Mouse (Mus musculus) midbrain, embryonic 13.5 days (tissue): ENCODE measurements around the gene Ctnna3. TPM values are rescaled to one million over a fixed set of nuclear protein-coding genes. Genes with fewer than 3 reads are reported as not detected.

Experiments
- ATAC-seq: fragments of 200-750 bp; cut with Nextera tagmentation; 2 replicates; pipeline ENCODE4 v1.8.0; 2017; ENCODE audit warnings: mild to moderate bottlenecking, moderate TSS enrichment, moderate library complexity
- H3K27ac ChIP-seq: fragments of 300-500 bp; sonication (generic); 2 replicates; pipeline ENCODE4 v1.5.1; 2015; ENCODE audit warnings: inconsistent platforms, mild to moderate bottlenecking, moderate library complexity
- H3K27me3 ChIP-seq: fragments of 300-500 bp; sonication (generic); 2 replicates; pipeline ENCODE4 v1.6.1; 2015; ENCODE audit warnings: mild to moderate bottlenecking, inconsistent platforms
- H3K36me3 ChIP-seq: fragments of 300-500 bp; sonication (generic); 2 replicates; pipeline ENCODE4 v1.6.1; 2015; ENCODE audit warnings: mild to moderate bottlenecking, inconsistent platforms
- H3K4me1 ChIP-seq: fragments of 300-500 bp; sonication (generic); replicated peaks from 2 replicates; pipeline ENCODE4 v1.6.1; 2015; ENCODE audit warnings: inconsistent platforms
- H3K4me2 ChIP-seq: fragments of 300-500 bp; sonication (generic); replicated peaks from 2 replicates; pipeline ENCODE4 v1.6.1; 2015; ENCODE audit warnings: moderate library complexity, mild to moderate bottlenecking, inconsistent platforms
- H3K4me3 ChIP-seq: fragments of 300-500 bp; sonication (generic); replicated peaks from 2 replicates; pipeline ENCODE4 v1.5.1; 2015; ENCODE audit warnings: mild to moderate bottlenecking, inconsistent platforms
- H3K9ac ChIP-seq: fragments of 300-500 bp; sonication (generic); replicated peaks from 2 replicates; pipeline ENCODE4 v1.6.1; 2015; ENCODE audit warnings: mild to moderate bottlenecking, inconsistent platforms
- H3K9me3 ChIP-seq: fragments of 300-500 bp; sonication (generic); 2 replicates; pipeline ENCODE4 v1.6.1; 2016; ENCODE audit warnings: mild to moderate bottlenecking, inconsistent platforms
- WGBS: fragments of 180-500 bp; shearing (Covaris S2); methylation state at CpG from one replicate; pipeline ENCODE4 v1.1.7; 2015; 5-methylcytosine and 5-hydroxymethylcytosine counted together
- polyA plus RNA-seq: library from polyadenylated mRNA; unstranded; fragments of >200 nt; fragmentation: Nextera tagmentation; extraction: Ambion mirVana; gene quantifications from 2 replicates; pipeline ENCODE4 v1.2.1, GENCODE M21; 2015

Gene Ctnna3
- polyA plus RNA-seq, 1 experiment from 2014 or later: 0.23 TPM

GRCm38 (mm10) chr10:63978969-63979368, 549.1 kb downstream of the Ctnna3 start:
- Histone ChIP-seq H3K27me3 (no peaks in the 10 kb centered on the region), H3K9ac (no peak overlapping the region), H3K36me3 (no peaks in the 10 kb centered on the region), H3K27ac (no peak overlapping the region), H3K4me3 (no peak overlapping the region), H3K4me1 (peaks cover 19% of the 10 kb centered on the region), H3K4me2 (peak overlapping the region; percentile 50; the same call in 1 of the 2 replicates), H3K9me3 (no peaks in the 10 kb centered on the region)
- peak; percentile 71 for ATAC-seq
- WGBS: 82% methylated on average over 5 of the region's 5 CpGs

DNA sequence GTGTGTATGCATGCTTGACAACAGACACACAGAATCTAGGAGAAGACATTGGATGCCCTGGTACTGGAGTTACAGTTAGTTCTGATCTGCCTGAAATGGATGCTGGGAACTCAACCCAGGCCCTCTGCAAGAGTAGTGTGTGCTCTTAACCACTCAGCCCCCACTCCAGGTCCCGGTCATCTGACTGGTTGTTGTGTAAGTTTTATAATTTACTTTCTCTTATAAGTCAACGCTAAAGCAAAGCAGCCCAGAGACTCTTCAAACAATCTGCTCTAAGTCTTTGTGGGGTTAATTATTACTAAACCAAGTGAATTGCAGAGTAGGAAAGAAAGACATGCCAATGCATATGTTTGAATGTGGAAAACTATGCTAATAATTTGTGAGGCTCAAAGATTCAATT, 549.5 kb downstream of the Ctnna3 start:
- Histone ChIP-seq H3K9ac (no peak overlapping the region), H3K27ac (no peak overlapping the region), H3K9me3 (no peaks in the 10 kb centered on the region), H3K4me2 (no peak overlapping the region), H3K4me1 (peaks cover 19% of the 10 kb centered on the region), H3K27me3 (no peaks in the 10 kb centered on the region), H3K4me3 (no peak overlapping the region), H3K36me3 (no peaks in the 10 kb centered on the region)
- 95% methylated on average over 2 of the region's 2 CpGs for WGBS
- no peak for ATAC-seq

DNA sequence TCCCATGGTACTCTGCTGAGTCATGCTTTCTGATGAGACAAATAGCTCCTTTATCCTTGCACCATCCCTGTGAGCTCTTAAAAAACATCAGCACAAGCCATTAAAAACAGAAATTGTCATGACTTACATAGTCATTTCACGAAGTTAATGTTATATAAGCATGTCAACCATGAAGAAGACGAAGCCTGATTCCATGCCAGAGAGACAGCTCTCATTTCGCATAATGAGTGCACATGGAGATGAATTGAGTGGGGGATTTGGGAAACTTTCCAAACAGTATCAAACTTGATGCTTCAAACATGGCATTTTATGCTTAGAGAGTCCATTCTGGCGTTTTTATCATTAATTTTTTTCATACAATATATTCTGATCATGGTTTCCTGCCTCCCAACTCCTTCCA, 555.7 kb downstream of the Ctnna3 start:
- Histone ChIP-seq H3K4me1 (no peaks in the 10 kb centered on the region), H3K9ac (no peak overlapping the region), H3K9me3 (no peaks in the 10 kb centered on the region), H3K27me3 (no peaks in the 10 kb centered on the region), H3K36me3 (no peaks in the 10 kb centered on the region), H3K27ac (no peak overlapping the region), H3K4me2 (no peak overlapping the region), H3K4me3 (no peak overlapping the region)
- 75% methylated on average over 4 of the region's 4 CpGs for WGBS
- no peak for ATAC-seq

DNA sequence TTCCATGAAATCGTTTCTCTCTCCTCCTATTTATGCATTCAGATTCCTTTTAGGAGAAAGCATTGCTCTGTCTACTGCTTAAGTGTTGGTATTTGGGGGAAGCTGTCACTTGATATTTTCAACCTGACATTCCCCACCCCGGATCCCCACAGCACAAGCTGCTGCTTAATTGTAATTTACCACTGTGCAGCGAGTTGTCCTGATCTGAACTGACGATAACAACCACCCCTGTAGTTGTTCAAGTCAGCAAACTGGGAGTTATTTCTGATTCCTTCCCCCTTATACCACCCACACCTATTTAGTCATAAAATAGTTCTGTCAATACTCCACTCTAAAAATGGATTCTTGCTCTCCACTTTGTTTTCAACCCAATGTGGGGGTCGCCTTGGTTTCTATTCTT, 564.4 kb downstream of the Ctnna3 start:
- Histone ChIP-seq H3K27me3 (no peaks in the 10 kb centered on the region), H3K27ac (no peak overlapping the region), H3K4me1 (no peaks in the 10 kb centered on the region), H3K36me3 (no peaks in the 10 kb centered on the region), H3K9ac (no peak overlapping the region), H3K9me3 (no peaks in the 10 kb centered on the region), H3K4me2 (no peak overlapping the region), H3K4me3 (no peak overlapping the region)
- 86% methylated on average over 5 of the region's 5 CpGs for WGBS
- ATAC-seq: no peak

- H3K4me3 ChIP-seq: no peak overlapping the region
- H3K27me3 ChIP-seq: no peaks in the 10 kb centered on the region
- WGBS: 83% methylated on average over 6 of the region's 6 CpGs
- H3K4me1 ChIP-seq: no peaks in the 10 kb centered on the region
- H3K4me2 ChIP-seq: no peak overlapping the region
- no peak for ATAC-seq
- H3K36me3 ChIP-seq: no peaks in the 10 kb centered on the region
- no peak overlapping the region for H3K9ac ChIP-seq
- no peak overlapping the region for H3K27ac ChIP-seq
- no peaks in the 10 kb centered on the region for H3K9me3 ChIP-seq
Measured at GRCm38 (mm10) chr10:64001531-64001930, 571.6 kb downstream of the Ctnna3 start.

GRCm38 (mm10) chr10:64001996-64002395, 572.1 kb downstream of the Ctnna3 start:
- Histone ChIP-seq H3K27me3 (no peaks in the 10 kb centered on the region), H3K27ac (no peak overlapping the region), H3K4me2 (no peak overlapping the region), H3K4me3 (no peak overlapping the region), H3K9ac (no peak overlapping the region), H3K4me1 (no peaks in the 10 kb centered on the region), H3K9me3 (no peaks in the 10 kb centered on the region), H3K36me3 (no peaks in the 10 kb centered on the region)
- WGBS: 86% methylated on average over 9 of the region's 9 CpGs
- ATAC-seq: no peak

DNA sequence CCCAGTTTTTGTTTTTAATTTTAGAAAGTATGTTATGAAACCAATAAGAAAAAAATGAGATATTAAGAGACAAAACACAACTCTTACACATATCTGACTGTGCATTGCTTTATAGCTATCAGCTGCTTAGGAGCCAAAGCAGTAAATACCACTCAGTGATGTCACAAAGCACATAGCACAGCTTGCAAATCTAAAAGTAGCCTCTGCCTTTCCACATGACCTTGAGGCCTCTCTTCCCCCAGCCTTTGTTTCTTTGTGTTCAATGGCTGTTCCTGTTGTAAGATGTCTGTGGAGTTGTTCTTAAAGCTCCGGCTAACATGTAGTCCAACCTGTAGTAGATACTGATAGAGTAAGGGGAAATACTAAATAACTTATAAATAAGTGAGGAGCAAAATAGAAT, 590.4 kb downstream of the Ctnna3 start:
- 86% methylated on average over 1 of the region's 1 CpGs for WGBS
- no peak overlapping the region for H3K4me2 ChIP-seq

GRCm38 (mm10) chr10:64023340-64023739, 593.4 kb downstream of the Ctnna3 start:
- H3K9ac ChIP-seq: no peak overlapping the region
- no peak for ATAC-seq
- H3K4me2 ChIP-seq: no peak overlapping the region
- H3K27ac ChIP-seq: no peak overlapping the region
- no peaks in the 10 kb centered on the region for H3K36me3 ChIP-seq
- 69% methylated on average over 6 of the region's 6 CpGs for WGBS
- no peaks in the 10 kb centered on the region for H3K9me3 ChIP-seq
- no peaks in the 10 kb centered on the region for H3K27me3 ChIP-seq
- no peak overlapping the region for H3K4me3 ChIP-seq
- no peaks in the 10 kb centered on the region for H3K4me1 ChIP-seq

More for the DNA sequence above, 590.4 kb downstream of the Ctnna3 start:
- H3K4me3 ChIP-seq: no peak overlapping the region
- H3K27me3 ChIP-seq: no peaks in the 10 kb centered on the region
- no peak for ATAC-seq
- no peak overlapping the region for H3K9ac ChIP-seq
- H3K36me3 ChIP-seq: no peaks in the 10 kb centered on the region
- no peak overlapping the region for H3K27ac ChIP-seq
- no peaks in the 10 kb centered on the region for H3K9me3 ChIP-seq
- no peaks in the 10 kb centered on the region for H3K4me1 ChIP-seq

DNA sequence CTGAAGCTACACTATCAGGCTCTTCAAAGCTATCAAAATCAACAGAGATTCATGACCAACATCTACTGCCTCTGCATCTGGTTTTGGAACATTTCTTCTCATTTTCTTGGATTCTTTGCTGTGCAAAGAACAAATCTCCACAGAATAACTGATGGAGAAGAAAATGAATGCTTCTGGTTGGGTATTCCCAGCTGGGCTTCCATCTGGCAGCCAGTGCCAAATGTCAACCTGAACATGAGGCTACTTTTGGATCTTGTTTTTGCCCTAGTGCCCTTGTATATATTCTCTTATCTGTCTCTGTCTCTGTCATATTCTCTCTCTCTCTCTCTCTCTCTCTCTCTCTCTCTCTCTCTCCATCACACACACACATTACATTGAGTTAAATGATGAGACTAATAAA, 601.0 kb downstream of the Ctnna3 start:
- no peak for ATAC-seq
- no peaks in the 10 kb centered on the region for H3K4me1 ChIP-seq
- no peak overlapping the region for H3K27ac ChIP-seq
- no peak overlapping the region for H3K4me2 ChIP-seq
- H3K9ac ChIP-seq: no peak overlapping the region
- no peaks in the 10 kb centered on the region for H3K9me3 ChIP-seq
- H3K36me3 ChIP-seq: no peaks in the 10 kb centered on the region
- H3K27me3 ChIP-seq: no peaks in the 10 kb centered on the region
- no peak overlapping the region for H3K4me3 ChIP-seq

GRCm38 (mm10) chr10:64039760-64040535, 610.0 kb downstream of the Ctnna3 start:
- H3K9ac ChIP-seq: no peak overlapping the region
- H3K27ac ChIP-seq: no peak overlapping the region
- no peak overlapping the region for H3K4me3 ChIP-seq
- no peaks in the 10 kb centered on the region for H3K9me3 ChIP-seq
- WGBS: 75% methylated on average over 17 of the region's 17 CpGs
- peak; percentile 70; the same call in 1 of the 2 replicates for ATAC-seq
- 0 out of 2 replicates have a peak, but pooled peaks cover 4% of the 10 kb centered on the region for H3K4me1 ChIP-seq
- no peak overlapping the region for H3K4me2 ChIP-seq
- H3K36me3 ChIP-seq: no peaks in the 10 kb centered on the region
- H3K27me3 ChIP-seq: no peaks in the 10 kb centered on the region

GRCm38 (mm10) chr10:64041218-64041617, 611.3 kb downstream of the Ctnna3 start:
- H3K9me3 ChIP-seq: no peaks in the 10 kb centered on the region
- no peak overlapping the region for H3K9ac ChIP-seq
- no peaks in the 10 kb centered on the region for H3K27me3 ChIP-seq
- WGBS: 91% methylated on average over 7 of the region's 7 CpGs
- H3K36me3 ChIP-seq: no peaks in the 10 kb centered on the region
- H3K4me1 ChIP-seq: 0 out of 2 replicates have a peak, but pooled peaks cover 4% of the 10 kb centered on the region
- H3K4me3 ChIP-seq: no peak overlapping the region
- no peak overlapping the region for H3K27ac ChIP-seq
- ATAC-seq: no peak
- no peak overlapping the region for H3K4me2 ChIP-seq

DNA sequence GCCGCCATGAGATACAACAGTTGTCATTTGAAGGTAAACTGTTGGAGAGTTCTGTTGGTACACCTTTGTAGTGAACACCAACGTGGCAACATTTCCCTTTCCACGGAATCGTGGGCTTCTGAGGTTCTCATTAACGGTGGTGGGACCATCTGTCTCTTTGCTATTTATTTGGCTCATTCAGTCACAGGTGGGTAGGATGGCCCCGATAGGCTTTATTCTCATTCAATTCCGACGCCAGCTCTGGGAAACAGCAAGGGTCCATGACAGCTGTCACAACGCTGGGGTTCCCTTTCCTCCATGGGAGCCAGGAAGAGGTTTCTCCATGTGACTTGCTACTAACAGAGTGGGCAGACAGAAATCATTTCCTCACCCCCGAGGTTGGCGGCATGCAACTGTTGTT, 612.0 kb downstream of the Ctnna3 start:
- ATAC-seq: no peak
- no peaks in the 10 kb centered on the region for H3K27me3 ChIP-seq
- H3K4me1 ChIP-seq: 0 out of 2 replicates have a peak, but pooled peaks cover 4% of the 10 kb centered on the region
- H3K9ac ChIP-seq: no peak overlapping the region
- 85% methylated on average over 11 of the region's 11 CpGs for WGBS
- no peak overlapping the region for H3K4me2 ChIP-seq
- no peaks in the 10 kb centered on the region for H3K9me3 ChIP-seq
- no peak overlapping the region for H3K27ac ChIP-seq
- no peaks in the 10 kb centered on the region for H3K36me3 ChIP-seq
- no peak overlapping the region for H3K4me3 ChIP-seq

DNA sequence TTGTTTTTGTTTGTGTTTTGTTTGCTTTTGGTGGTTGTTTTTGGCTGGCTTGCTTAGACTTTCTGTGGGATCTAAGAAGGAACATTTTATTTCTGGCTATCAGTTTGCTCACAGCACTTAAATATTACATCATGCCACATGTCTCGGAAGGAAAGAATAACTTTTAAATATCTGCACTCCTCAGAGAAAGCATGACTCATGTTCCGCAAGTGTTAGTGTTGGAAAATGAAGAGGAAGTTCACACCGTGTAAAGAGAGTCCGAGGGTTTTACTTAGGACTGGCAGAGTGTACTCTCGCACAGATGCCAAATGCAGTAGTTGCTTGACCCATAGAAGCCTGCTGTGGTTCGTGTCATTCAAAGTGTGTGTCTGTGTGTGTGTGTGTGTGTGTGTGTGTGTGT, 619.3 kb downstream of the Ctnna3 start:
- no peaks in the 10 kb centered on the region for H3K4me1 ChIP-seq
- H3K9me3 ChIP-seq: no peaks in the 10 kb centered on the region
- H3K36me3 ChIP-seq: no peaks in the 10 kb centered on the region
- no peaks in the 10 kb centered on the region for H3K27me3 ChIP-seq
- no peak overlapping the region for H3K4me3 ChIP-seq
- no peak overlapping the region for H3K4me2 ChIP-seq
- no peak overlapping the region for H3K27ac ChIP-seq
- H3K9ac ChIP-seq: no peak overlapping the region
- no peak for ATAC-seq
- 92% methylated on average over 6 of the region's 6 CpGs for WGBS
